Mouse (Mus musculus): ENCODE results near the gene 6030458C11Rik.
A peak's percentile ranks its signal among the peaks of the same experiment; 100 is the strongest.
"Not testable (repeated sequence)": the region's sequence is repeated elsewhere in the genome, so short reads cannot be mapped to it uniquely, and the experiment has no call there.

The 6030458C11Rik gene

GRCm38 (mm10) chr15:12817592-12817991 lies 6.9 kb downstream of the 6030458C11Rik start:
- DNase-seq, result no peak

GRCm38 (mm10) chr15:12812646-12813045 lies 11.8 kb downstream of the 6030458C11Rik start:
- DNase-seq, result no peak

- no peak for DNase-seq
These were observed 15.1 kb downstream of the 6030458C11Rik start for GRCm38 (mm10) chr15:12809305-12809704.

GRCm38 (mm10) chr15:12807088-12807487 lies 17.4 kb downstream of the 6030458C11Rik start:
- no peak for DNase-seq

- DNase-seq, result no peak
These were observed 19.4 kb downstream of the 6030458C11Rik start for GRCm38 (mm10) chr15:12805071-12805470.

- DNase-seq, result not testable (repeated sequence)
These were observed 23.3 kb downstream of the 6030458C11Rik start for GRCm38 (mm10) chr15:12801142-12801506.

- no peak for DNase-seq
These were observed 23.9 kb downstream of the 6030458C11Rik start for GRCm38 (mm10) chr15:12800405-12801141.

- DNase-seq, result no peak
These were observed 26.4 kb downstream of the 6030458C11Rik start for GRCm38 (mm10) chr15:12798043-12798442.

- no peak for DNase-seq
These were observed 28.5 kb downstream of the 6030458C11Rik start for GRCm38 (mm10) chr15:12795909-12796470.

- DNase-seq, result peak; percentile 57
These were observed 29.0 kb downstream of the 6030458C11Rik start for GRCm38 (mm10) chr15:12795457-12795894.

GRCm38 (mm10) chr15:12794311-12794710 lies 30.1 kb downstream of the 6030458C11Rik start:
- DNase-seq, result no peak

GRCm38 (mm10) chr15:12789406-12789867 lies 35.0 kb downstream of the 6030458C11Rik start:
- no peak for DNase-seq

GRCm38 (mm10) chr15:12788536-12788935 lies 35.9 kb downstream of the 6030458C11Rik start:
- DNase-seq, result no peak

- DNase-seq, result no peak
These were observed 42.6 kb downstream of the 6030458C11Rik start for GRCm38 (mm10) chr15:12781729-12782326.

- no peak for DNase-seq
These were observed 43.2 kb downstream of the 6030458C11Rik start for GRCm38 (mm10) chr15:12781296-12781695.

GRCm38 (mm10) chr15:12774149-12774753 lies 50.2 kb downstream of the 6030458C11Rik start:
- DNase-seq, result no peak

GRCm38 (mm10) chr15:12770958-12771357 lies 53.5 kb downstream of the 6030458C11Rik start:
- DNase-seq, result no peak

GRCm38 (mm10) chr15:12766848-12767247 lies 57.6 kb downstream of the 6030458C11Rik start:
- DNase-seq, result no peak

- no peak for DNase-seq
These were observed 61.3 kb downstream of the 6030458C11Rik start for GRCm38 (mm10) chr15:12763147-12763546.

- no peak for DNase-seq
These were observed 62.1 kb downstream of the 6030458C11Rik start for GRCm38 (mm10) chr15:12762258-12762913.

- no peak for DNase-seq
These were observed 63.7 kb downstream of the 6030458C11Rik start for GRCm38 (mm10) chr15:12760747-12761146.

GRCm38 (mm10) chr15:12758461-12758860 lies 66.0 kb downstream of the 6030458C11Rik start:
- DNase-seq, result no peak

Data from cerebellum, adult 8-10 months (tissue).